Mouse (Mus musculus) heart, postnatal 14 days (tissue): ENCODE results near the gene Sars2. TPM values are rescaled to one million over a fixed set of nuclear protein-coding genes. Genes with fewer than 3 reads are reported as not detected.

ENCODE experiments used
- DNase-seq, 2 experiments: peaks; one replicate each; pipeline ENCODE4 v3.0.0; 2021 to 2022
- intact Hi-C: fragments of 180-260 bp; cut with DNase I; formaldehyde crosslinking; loops from one replicate; pipeline ENCODE4 v1.15.1; 2025
- total RNA-seq, 2 experiments: library from RNA; stranded (reverse); gene quantifications; 2 replicates each; pipeline ENCODE4 v1.2.3; 2021

Gene Sars2
- total RNA-seq, 2 experiments from 2014 or later = 14.1 to 16.3 TPM

GRCm38 (mm10) chr7:28773163-28773562 lies 31.4 kb downstream of the Sars2 start:
- intact Hi-C loops = no loop called here
- no peak for DNase-seq

- no peak for DNase-seq
- intact Hi-C loops = no loop called here
These were observed 32.4 kb downstream of the Sars2 start for GRCm38 (mm10) chr7:28774164-28774563.

DNA sequence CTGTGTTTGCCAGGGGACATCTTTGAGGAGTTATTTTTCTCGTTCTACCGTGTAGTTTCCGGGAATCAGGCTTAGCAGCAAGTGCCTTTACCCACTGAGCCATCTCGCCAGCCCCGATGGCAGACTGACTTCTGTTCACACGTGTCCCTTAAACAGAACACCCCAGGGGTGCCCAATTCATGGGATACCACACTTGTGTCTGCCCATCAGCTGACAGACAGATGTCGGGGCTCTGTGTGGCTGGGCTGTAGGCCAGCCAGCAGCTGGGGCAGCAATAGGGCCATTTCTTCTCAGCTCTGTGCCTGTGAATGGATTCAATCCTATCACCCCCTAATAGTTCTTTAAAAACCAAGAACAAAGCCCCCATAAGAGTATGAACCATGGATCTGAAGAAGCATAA lies 33.3 kb downstream of the Sars2 start:
- intact Hi-C loops = no loop called here
- DNase-seq = no peak

DNA sequence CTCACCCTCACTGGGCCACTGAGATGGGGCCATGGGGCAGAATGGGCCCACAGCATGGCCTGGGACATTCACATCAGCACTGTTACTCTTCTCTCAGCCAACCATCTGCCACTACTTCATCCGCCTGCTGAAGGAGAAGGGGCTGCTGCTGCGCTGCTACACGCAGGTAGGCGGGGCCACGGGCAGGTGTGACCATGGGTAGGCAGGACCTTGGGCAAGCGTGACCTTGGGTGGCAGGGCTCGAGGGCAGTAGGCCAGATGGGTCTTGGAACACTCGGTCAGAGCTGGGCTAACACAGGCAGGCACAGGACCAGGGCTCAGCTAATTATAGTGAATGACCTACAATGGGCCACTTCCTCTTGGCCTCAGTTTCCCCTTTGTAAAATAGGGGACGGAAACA lies 37.0 kb downstream of the Sars2 start:
- intact Hi-C loops = no loop called here
- no peak for DNase-seq

GRCm38 (mm10) chr7:28780067-28780658 lies 38.4 kb downstream of the Sars2 start:
- intact Hi-C loops = loop anchor here (2.0 to 5.0 kb wide), 2 partner anchors 87 to 257 kb away; no protein-coding TSS in a partner anchor
- DNase-seq = peak; percentile 88 to 94

- DNase-seq = no peak
- intact Hi-C loops = loop anchor here (2.0 to 5.0 kb wide), 2 partner anchors 86 to 256 kb away; no protein-coding TSS in a partner anchor
These were observed 39.1 kb downstream of the Sars2 start for GRCm38 (mm10) chr7:28780857-28781256.

DNA sequence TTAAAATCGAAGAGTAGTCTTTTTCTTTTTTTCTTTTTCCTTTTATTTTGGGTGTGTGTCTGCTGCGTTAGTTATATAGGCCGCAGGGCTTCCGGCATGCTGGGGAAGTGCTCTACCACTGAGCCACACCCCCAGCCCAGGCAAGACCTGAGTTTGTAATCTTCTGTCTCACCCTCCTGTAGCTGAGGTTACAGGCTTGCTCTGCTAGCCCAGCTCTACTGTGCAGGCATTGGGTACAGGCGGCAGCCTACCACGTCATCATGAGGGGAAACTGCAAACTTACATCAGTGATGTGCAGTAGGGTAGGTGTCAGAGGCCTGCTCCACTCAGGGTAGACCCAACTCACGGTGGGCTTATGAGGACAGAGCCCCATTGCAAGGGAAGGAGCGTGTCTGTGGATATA lies 39.5 kb downstream of the Sars2 start:
- intact Hi-C loops = loop anchor here (2.0 to 5.0 kb wide), 2 partner anchors 86 to 256 kb away; no protein-coding TSS in a partner anchor
- no peak for DNase-seq

DNA sequence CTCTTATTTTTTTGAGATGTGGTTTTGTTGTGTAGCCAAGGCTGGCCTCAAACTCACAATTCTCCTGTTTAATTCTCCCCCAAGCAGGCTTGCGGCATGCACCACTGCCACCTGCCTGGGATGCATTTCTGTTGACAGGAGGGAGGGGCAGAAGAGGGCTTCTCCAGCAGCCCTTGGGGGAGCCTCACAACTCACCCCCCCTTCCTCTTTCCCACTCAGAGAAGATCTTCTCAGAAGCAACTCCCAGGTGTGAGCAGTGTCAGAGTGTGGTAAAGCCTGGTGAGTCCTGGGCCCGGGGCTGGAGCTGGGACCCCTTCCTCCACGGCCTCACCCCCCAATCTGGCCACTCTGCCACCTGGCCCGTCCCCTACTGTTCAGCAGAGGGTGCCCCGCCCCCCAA lies 43.4 kb downstream of the Sars2 start:
- intact Hi-C loops = no loop called here
- DNase-seq = no peak

- no peak for DNase-seq
- intact Hi-C loops = no loop called here
These were observed 46.1 kb downstream of the Sars2 start for GRCm38 (mm10) chr7:28787884-28788283.

DNA sequence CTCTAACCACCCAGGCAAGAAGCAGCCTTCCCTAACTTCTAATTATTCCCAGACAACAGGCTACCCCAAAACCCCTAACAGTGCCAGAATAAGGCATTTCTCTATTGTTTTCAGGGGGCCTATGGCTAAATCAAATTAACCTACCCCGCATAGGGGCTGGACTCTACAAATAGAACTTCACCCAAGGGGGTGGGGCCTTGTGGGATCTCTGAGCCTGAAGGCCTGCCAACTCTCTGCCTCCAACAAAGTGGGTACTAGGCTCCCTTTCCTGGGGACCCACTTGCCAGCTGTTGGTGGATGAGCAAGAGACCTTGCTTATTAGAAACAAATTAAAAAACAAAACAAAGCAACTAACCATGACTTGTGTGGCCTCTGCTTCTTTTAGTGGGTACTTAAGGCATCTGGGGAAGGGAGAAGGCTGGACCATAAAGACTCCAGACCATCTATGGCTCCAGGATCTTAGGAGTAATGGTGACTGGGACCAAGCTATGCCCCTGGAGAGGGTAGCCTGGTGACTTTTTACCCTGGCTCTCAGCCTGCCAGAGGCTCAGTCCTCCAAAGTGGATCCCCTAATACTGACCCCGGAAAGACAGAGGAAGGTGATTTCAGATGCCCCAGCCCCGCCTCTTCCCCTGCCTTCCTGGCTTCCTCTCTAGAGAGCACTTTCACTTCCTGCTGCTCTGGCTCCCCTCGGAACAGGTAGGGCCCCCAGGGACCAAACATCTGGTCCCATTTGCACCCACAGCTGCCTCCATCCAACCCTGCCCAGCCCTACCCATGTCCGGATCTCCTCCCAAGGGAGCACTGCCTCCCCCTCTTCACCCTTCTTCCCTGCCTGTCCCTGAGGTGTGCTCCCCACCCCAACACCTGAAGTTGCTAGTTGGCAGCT lies 46.8 kb downstream of the Sars2 start, which contains the start of gene Rinl:
Gene Rinl, plus strand, starts transcription at position 663 of the 889 bp plus-strand sequence.
- intact Hi-C loops = no loop called here
- no peak for DNase-seq

GRCm38 (mm10) chr7:28789235-28789634 lies 47.4 kb downstream of the Sars2 start:
- intact Hi-C loops = no loop called here
- DNase-seq = no peak

GRCm38 (mm10) chr7:28790066-28790806 lies 48.4 kb downstream of the Sars2 start:
- intact Hi-C loops = loop anchor here (5.0 kb wide), 1 partner anchor 182 kb away; no protein-coding TSS in a partner anchor

DNA sequence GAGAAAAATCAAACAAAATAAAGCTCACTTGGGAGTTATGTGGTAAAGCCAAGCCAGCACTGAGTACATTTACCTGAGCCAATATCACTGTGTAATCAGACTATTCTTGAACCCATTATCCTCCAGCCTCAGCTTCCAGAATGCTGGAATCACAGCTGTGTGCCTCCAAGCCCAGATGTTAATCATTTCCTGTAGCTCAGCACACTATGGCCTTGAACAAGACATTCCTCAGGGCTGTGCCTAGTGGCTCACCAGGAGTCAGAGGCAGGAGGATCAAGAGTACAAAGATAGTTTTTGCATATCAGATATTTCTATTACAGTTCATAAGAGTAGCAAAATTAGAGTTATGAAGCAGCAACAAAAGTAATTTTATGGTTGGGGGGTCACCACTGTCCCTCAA lies 49.9 kb downstream of the Sars2 start:
- intact Hi-C loops = loop anchor here (5.0 kb wide), 1 partner anchor 181 kb away; no protein-coding TSS in a partner anchor
- no peak for DNase-seq

More at GRCm38 (mm10) chr7:28790066-28790806, 48.4 kb downstream of the Sars2 start:
- DNase-seq = no peak

GRCm38 (mm10) chr7:28792391-28793185 lies 50.8 kb downstream of the Sars2 start:
- no peak for DNase-seq
- intact Hi-C loops = loop anchor here (5.0 kb wide), 1 partner anchor 180 kb away; no protein-coding TSS in a partner anchor

GRCm38 (mm10) chr7:28793834-28794233 lies 52.0 kb downstream of the Sars2 start:
- intact Hi-C loops = loop anchor here (5.0 kb wide), 1 partner anchor 178 kb away; no protein-coding TSS in a partner anchor
- DNase-seq = no peak

GRCm38 (mm10) chr7:28794496-28794895 lies 52.7 kb downstream of the Sars2 start:
- no peak for DNase-seq
- intact Hi-C loops = loop anchor here (5.0 kb wide), 1 partner anchor 178 kb away; no protein-coding TSS in a partner anchor

DNA sequence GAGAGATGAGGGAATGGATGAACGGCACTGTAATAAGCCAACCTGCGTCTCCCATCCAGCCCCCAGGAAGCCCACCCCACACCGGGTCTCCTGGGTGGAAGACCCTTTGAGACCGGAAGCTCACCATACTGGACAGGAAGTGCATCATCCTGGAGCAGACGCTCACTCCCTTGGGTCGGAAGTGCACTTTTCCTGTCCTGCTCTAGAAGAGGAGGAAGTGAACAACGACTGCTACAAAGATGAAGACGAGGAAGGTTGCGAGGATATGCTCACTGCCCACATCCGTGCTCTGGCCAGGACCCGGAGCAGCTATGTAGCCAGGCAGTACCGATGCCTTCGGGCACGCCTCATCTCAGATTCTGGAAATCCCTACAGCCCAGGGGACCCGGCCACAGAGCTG lies 54.0 kb downstream of the Sars2 start:
- no peak for DNase-seq
- intact Hi-C loops = loop anchor here (1.0 to 5.0 kb wide), 3 partner anchors 17 to 71 kb away; partner anchors contain the start of gene Lgals4

DNA sequence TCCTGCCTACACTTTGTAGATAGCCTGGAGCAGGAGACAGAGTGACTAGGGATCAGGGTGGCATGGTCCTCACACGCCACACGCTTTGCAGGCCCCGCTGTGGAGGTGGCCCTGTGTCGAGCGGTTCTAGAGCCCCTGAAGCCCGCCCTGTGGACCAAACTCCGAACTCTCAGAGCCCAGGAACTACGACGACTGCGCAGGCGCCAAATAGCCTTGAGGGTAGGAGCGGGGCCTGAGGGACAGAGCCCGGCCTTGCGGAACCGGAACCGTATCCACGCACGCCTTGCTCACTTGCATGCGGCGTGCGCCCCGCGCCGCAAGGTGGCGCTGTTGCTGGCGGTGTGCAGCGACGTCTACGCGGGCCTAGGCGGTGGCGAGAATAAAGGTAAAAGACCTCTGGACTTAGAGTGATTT lies 54.8 kb downstream of the Sars2 start:
- DNase-seq = peak; percentile 89 to 92

DNA sequence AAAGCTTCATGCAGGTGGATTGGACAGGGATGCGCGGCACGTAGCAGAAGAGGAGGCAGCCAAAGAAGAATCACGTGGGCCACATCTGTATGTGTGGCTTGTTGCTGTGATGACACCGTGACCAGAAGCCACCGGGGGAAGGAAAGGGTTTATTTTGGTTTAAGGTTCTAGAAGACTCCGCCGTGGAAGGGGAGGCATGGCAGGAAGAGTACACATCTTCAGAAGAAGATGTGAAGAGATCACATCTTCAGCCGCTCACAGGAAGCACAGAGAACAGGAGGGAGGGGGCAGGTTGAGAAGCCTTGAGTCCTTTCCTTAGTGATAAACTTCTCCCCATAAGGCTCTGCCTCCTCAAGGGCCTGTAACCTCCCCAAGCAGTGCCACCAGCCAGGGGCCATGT lies 58.2 kb downstream of the Sars2 start:
- DNase-seq = no peak
- intact Hi-C loops = loop anchor here (5.0 kb wide), 1 partner anchor 32 kb away; the partner anchor contains the start of gene Lgals4

More for the DNA sequence above, 54.8 kb downstream of the Sars2 start:
- intact Hi-C loops = loop anchor here (1.0 to 5.0 kb wide), 3 partner anchors 16 to 71 kb away; partner anchors contain the start of gene Lgals4
